Mouse (Mus musculus): ENCODE results near the gene Zfp286. TPM values are rescaled to one million over a fixed set of nuclear protein-coding genes. Genes with fewer than 3 reads are reported as not detected.

Zfp286 gene
- polyA plus RNA-seq, 1 experiment from 2014 or later, result 0.69 TPM

DNA sequence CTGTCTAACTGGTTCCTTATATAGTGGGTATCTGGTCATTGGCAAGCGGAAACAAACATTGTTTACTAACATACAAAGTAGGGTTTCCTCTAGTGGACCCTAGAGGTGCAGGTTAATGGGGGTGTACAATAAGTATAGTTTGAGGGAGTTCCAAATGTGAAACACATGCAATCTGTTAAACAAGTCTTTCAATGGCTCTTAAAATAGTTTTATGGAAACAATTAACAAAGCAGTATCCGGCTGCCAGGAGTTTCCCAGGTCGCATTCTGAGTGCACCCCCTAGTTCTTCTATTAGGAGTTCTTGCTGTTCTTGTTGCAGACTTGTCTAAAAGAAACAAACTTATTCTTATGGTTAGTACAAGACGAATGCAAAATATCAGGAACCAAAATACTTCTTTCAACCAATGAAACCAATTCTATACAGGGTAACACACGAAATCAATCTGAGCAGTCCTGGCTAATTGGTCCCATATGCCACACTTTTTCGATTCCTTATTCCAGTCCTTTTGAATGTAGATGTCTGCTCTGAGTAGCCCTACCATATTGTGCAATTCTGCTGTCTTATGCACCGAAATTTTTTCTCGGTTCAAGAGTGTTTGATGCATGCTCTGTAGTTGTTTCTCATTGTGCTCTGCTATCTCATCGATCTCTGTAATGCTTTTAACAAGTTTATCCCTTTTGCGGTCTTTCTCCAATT lies 46.9 kb downstream of the Zfp286 start:
- no peak overlapping the region for H3K4me2 ChIP-seq (ENCODE audit: low read depth, low read length)
- ATAC-seq (no peak), DNase-seq (no peak)
- 0 out of 2 replicates have a peak, but pooled peaks cover 8% of the 10 kb centered on the region for H3K27me3 ChIP-seq (ENCODE audit: insufficient read depth, low read length)
- no peaks in the 10 kb centered on the region for H3K9me3 ChIP-seq (ENCODE audit: low read length)
- no peaks in the 10 kb centered on the region for H3K4me1 ChIP-seq (ENCODE audit: insufficient read depth)
- no peak overlapping the region for H3K9ac ChIP-seq (replicated peaks)
- no peaks in the 10 kb centered on the region for H3K36me3 ChIP-seq (replicated peaks; ENCODE audit: insufficient read depth, low read length)
- no peak overlapping the region for H3K27ac ChIP-seq (ENCODE audit: low read depth)
- WGBS (ENCODE audit: insufficient replicate concordance), result 76% methylated on average over 10 of the region's 10 CpGs
- TF ChIP-seq CTCF (IDR thresholded peaks at IDR 0.05; ENCODE audit: low read depth) (no peak), EP300 (IDR thresholded peaks at IDR 0.05; ENCODE audit: low read depth) (no peak)
- no peak overlapping the region for H3K4me3 ChIP-seq (ENCODE audit: low read depth, low read length)

DNA sequence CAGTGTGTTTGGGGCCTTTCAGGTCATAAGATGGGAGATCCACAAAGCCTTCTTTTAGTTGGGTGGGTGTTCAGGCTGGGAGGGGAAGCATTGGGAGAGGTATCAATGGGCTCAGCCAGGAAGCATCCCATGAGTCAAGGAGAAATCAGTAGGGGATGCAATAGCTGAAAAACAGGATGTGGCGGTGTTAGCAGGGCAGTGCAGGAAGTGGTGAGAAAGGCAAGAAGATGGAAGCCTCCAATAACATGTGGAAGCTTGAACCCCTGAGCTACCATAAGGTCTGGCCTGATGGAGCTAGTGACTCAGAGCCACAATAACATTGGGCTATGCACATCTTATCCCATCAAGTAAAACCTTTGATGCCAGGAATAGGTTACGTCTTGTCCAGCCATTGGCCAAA lies 48.1 kb downstream of the Zfp286 start:
- Histone ChIP-seq H3K9ac (replicated peaks) (no peak overlapping the region), H3K4me2 (ENCODE audit: low read depth, low read length) (no peak overlapping the region), H3K27me3 (ENCODE audit: insufficient read depth, low read length) (0 out of 2 replicates have a peak, but pooled peaks cover 3% of the 10 kb centered on the region), H3K36me3 (replicated peaks; ENCODE audit: insufficient read depth, low read length) (no peaks in the 10 kb centered on the region), H3K4me3 (ENCODE audit: low read depth, low read length) (no peak overlapping the region), H3K27ac (ENCODE audit: low read depth) (no peak overlapping the region), H3K9me3 (ENCODE audit: low read length) (no peaks in the 10 kb centered on the region), H3K4me1 (ENCODE audit: insufficient read depth) (no peaks in the 10 kb centered on the region)
- TF ChIP-seq EP300 (IDR thresholded peaks at IDR 0.05; ENCODE audit: low read depth) (no peak), CTCF (IDR thresholded peaks at IDR 0.05; ENCODE audit: low read depth) (no peak)
- 65% methylated on average over 2 of the region's 2 CpGs for WGBS (ENCODE audit: insufficient replicate concordance)
- DNase-seq (no peak), ATAC-seq (no peak)

DNA sequence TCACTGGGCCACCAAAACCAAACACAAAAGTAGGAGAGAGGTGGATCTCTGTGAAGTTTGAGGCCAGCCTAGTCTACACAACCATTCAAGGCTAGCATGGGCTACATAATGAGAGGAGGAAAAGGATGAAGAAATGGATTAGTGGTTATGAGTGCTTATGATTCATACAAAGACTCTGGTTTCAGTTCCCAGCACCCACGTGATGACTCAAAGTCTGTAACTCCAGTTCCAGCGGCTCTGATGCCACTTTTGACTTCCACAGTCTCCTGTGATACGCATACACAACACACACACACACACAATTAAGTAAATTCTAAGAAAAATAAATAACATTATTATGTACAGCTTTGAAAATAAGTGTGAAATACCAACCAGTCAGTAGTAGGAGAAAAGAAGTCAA lies 56.6 kb downstream of the Zfp286 start:
- DNase-seq (no peak), ATAC-seq (no peak)
- peaks cover 6% of the 10 kb centered on the region; the same call in 1 of the 2 replicates for H3K4me1 ChIP-seq (ENCODE audit: insufficient read depth)
- 73% methylated on average over 3 of the region's 3 CpGs for WGBS (ENCODE audit: insufficient replicate concordance)
- no peak overlapping the region for H3K4me3 ChIP-seq (ENCODE audit: low read depth, low read length)
- H3K4me2 ChIP-seq (ENCODE audit: low read depth, low read length), result no peak overlapping the region
- no peak overlapping the region for H3K9ac ChIP-seq (replicated peaks)
- peaks cover 15% of the 10 kb centered on the region; the same call in 1 of the 2 replicates for H3K27me3 ChIP-seq (ENCODE audit: insufficient read depth, low read length)
- no peaks in the 10 kb centered on the region for H3K9me3 ChIP-seq (ENCODE audit: low read length)
- H3K27ac ChIP-seq (ENCODE audit: low read depth), result no peak overlapping the region
- no peak for TF ChIP-seq CTCF (IDR thresholded peaks at IDR 0.05; ENCODE audit: low read depth)
- TF ChIP-seq EP300 (IDR thresholded peaks at IDR 0.05; ENCODE audit: low read depth), result no peak
- no peaks in the 10 kb centered on the region for H3K36me3 ChIP-seq (replicated peaks; ENCODE audit: insufficient read depth, low read length)

DNA sequence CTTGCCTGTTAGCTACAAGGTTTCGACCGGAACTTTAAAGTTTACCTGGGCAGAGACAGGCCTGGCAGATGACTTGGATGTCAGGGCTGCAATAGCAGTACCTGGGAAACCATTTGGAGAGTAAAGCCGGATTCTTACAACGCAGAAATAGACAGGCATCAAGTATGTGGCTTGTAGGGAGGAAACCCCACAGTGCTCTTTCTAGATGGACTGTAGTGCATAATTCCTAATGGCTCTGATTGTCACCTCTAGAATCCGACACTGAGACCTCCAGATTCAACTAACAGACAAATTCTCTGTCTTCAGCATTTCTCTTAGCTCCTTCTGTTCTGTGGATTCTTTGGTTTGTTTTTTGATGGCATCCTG lies 57.3 kb downstream of the Zfp286 start:
- no peak for ATAC-seq
- H3K27ac ChIP-seq (ENCODE audit: low read depth), result no peak overlapping the region
- WGBS (ENCODE audit: insufficient replicate concordance), result 24% methylated on average over 5 of the region's 5 CpGs
- no peaks in the 10 kb centered on the region for H3K9me3 ChIP-seq (ENCODE audit: low read length)
- H3K4me1 ChIP-seq (ENCODE audit: insufficient read depth), result peaks cover 6% of the 10 kb centered on the region; the same call in 1 of the 2 replicates
- no peak overlapping the region for H3K9ac ChIP-seq (replicated peaks)
- no peaks in the 10 kb centered on the region for H3K36me3 ChIP-seq (replicated peaks; ENCODE audit: insufficient read depth, low read length)
- TF ChIP-seq EP300 (IDR thresholded peaks at IDR 0.05; ENCODE audit: low read depth), result no peak
- TF ChIP-seq CTCF (IDR thresholded peaks at IDR 0.05; ENCODE audit: low read depth), result no peak
- peak overlapping the region; percentile 58 for H3K4me3 ChIP-seq (ENCODE audit: low read depth, low read length)
- H3K27me3 ChIP-seq (ENCODE audit: insufficient read depth, low read length), result peaks cover 15% of the 10 kb centered on the region; the same call in 1 of the 2 replicates
- DNase-seq, result no peak
- peak overlapping the region; percentile 75 for H3K4me2 ChIP-seq (ENCODE audit: low read depth, low read length)

DNA sequence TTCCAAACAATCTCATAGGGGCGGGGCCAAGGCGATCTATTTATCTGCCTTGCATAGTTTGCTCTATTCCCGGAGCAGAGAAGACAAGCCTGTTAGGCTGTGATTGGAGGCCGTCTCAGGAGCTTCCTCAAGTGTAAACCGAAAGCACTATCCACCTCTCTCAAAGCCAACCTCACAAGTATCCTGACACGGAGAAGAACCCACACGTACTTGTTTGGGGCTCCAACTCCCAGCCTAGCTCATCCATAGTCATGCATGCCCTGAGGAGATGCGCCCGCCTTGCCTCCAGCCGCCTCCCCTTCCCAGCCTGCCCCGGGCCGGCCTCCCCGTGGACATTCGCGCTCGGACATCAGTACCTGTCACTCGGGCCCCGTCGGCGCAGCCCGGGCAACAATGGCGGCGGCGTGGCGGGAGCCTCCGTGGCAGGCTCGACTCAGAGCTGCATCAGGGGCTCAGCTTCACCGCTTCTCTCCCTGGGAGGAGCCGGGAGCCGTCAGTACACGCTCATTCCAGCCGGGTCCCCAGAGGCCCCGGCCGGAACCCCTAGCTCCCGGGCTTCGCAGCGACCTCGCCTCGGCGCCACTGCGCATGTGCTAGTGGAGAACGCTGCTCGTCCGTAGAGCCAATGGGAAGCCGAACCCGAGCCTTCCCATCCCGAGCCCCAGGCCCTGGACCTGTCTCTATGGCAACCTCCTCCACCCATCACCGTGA lies 57.8 kb downstream of the Zfp286 start, which contains the start of gene Zfp287:
Zfp287 (minus strand) TSS at position 595 of the 711 bp plus-strand sequence.
- H3K27me3 ChIP-seq (ENCODE audit: insufficient read depth, low read length), result peaks cover 15% of the 10 kb centered on the region; the same call in 1 of the 2 replicates
- peaks cover 6% of the 10 kb centered on the region; the same call in 1 of the 2 replicates for H3K4me1 ChIP-seq (ENCODE audit: insufficient read depth)
- 0 out of 2 replicates have a peak within 1 kb of the TSS, but pooled peaks have one; percentile 3 for H3K9ac ChIP-seq (replicated peaks)
- H3K36me3 ChIP-seq (replicated peaks; ENCODE audit: insufficient read depth, low read length), result no peaks in the 10 kb centered on the region
- peak; percentile 77 for ATAC-seq
- H3K4me3 ChIP-seq (ENCODE audit: low read depth, low read length), result peak within 1 kb of the TSS; percentile 58
- peak within 1 kb of the TSS; percentile 75 for H3K4me2 ChIP-seq (ENCODE audit: low read depth, low read length)
- WGBS (ENCODE audit: insufficient replicate concordance), result 2% methylated on average over 46 of the region's 48 CpGs
- peak within 1 kb of the TSS; percentile 48; the same call in 1 of the 2 replicates for H3K27ac ChIP-seq (ENCODE audit: low read depth)
- peak; percentile 61 for DNase-seq
- H3K9me3 ChIP-seq (ENCODE audit: low read length), result no peaks in the 10 kb centered on the region
- TF ChIP-seq EP300 (IDR thresholded peaks at IDR 0.05; ENCODE audit: low read depth), result no peak
- no peak for TF ChIP-seq CTCF (IDR thresholded peaks at IDR 0.05; ENCODE audit: low read depth)

DNA sequence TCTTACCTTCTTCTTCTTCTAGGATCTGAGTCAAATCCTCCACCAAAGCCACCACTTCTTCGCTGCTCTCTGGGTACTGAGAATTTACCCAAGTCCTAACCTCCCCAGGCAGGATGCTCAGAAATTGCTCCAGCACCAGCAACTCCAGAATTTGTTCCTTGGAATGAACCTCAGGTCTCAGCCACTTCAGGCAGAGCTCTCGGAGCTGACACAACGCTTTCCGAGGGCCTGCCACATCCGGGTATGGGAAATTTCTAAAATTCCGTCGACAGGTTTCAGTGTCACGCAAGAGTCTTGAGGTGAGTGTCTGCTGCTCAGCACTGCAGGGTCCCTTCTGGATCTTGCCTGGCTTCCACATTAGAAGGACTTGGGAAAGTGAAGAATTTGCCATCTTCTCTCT lies 61.0 kb downstream of the Zfp286 start:
- no peaks in the 10 kb centered on the region for H3K9me3 ChIP-seq (ENCODE audit: low read length)
- H3K27ac ChIP-seq (ENCODE audit: low read depth), result no peak overlapping the region
- peaks cover 6% of the 10 kb centered on the region; the same call in 1 of the 2 replicates for H3K4me1 ChIP-seq (ENCODE audit: insufficient read depth)
- TF ChIP-seq CTCF (IDR thresholded peaks at IDR 0.05; ENCODE audit: low read depth) (no peak), EP300 (IDR thresholded peaks at IDR 0.05; ENCODE audit: low read depth) (no peak)
- peaks cover 15% of the 10 kb centered on the region; the same call in 1 of the 2 replicates for H3K27me3 ChIP-seq (ENCODE audit: insufficient read depth, low read length)
- DNase-seq, result no peak
- ATAC-seq, result no peak
- H3K36me3 ChIP-seq (replicated peaks; ENCODE audit: insufficient read depth, low read length), result no peaks in the 10 kb centered on the region
- H3K4me2 ChIP-seq (ENCODE audit: low read depth, low read length), result no peak overlapping the region
- no peak overlapping the region for H3K4me3 ChIP-seq (ENCODE audit: low read depth, low read length)
- 86% methylated on average over 8 of the region's 8 CpGs for WGBS (ENCODE audit: insufficient replicate concordance)
- no peak overlapping the region for H3K9ac ChIP-seq (replicated peaks)

Measured in liver, postnatal 0 days (tissue).